Mouse (Mus musculus) adrenal gland, postnatal 36 days (tissue): ENCODE results near the gene Fam102a. TPM values are rescaled to one million over a fixed set of nuclear protein-coding genes. Genes with fewer than 3 reads are reported as not detected.
A peak's percentile ranks its signal among the peaks of the same experiment; 100 is the strongest.

Experiments
- DNase-seq, 2 experiments: peaks; one replicate each; pipeline ENCODE4 v3.0.0; 2021; ENCODE audit warnings: mixed read lengths in 1 of 2
- total RNA-seq, 2 experiments: library from RNA; stranded (reverse); gene quantifications; 2 replicates each; pipeline ENCODE4 v1.2.3; 2021

The Fam102a gene
- total RNA-seq, 2 experiments from 2014 or later: 21.5 to 34.8 TPM

- peak; percentile 30 to 52 for DNase-seq
These were observed 46.4 kb downstream of the Fam102a start for GRCm38 (mm10) chr2:32581450-32582095.

GRCm38 (mm10) chr2:32582830-32583799 is 48.0 kb downstream of the Fam102a start:
- peak; percentile 78 to 86 for DNase-seq

DNA sequence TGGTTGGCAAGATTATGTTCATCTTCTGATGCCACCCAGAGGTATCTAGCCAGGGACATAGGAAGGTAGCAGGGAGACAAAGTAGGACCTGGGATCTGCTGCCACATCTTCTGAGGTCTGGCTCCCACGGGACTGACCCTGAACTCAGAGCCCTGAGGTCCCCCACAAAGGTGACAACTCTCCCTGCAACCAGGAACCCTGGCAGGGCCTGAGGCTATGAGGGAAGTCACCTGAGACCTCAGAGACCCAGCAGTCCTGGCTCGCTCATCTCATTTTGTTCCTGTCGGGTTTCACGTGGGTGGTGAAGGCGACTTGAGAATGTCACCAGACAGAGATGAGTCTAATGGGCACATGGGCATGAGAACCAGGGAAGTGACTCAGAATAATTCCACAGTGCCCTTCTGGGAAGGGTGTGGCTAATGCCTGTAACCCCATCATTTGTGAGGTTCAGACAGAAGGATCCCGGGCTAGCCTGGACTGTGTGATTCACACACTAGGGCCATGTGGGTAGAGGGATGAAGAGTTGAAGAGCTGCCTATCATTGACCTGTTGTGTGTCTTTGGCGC is 50.1 kb downstream of the Fam102a start:
- DNase-seq: no peak

- DNase-seq: peak; percentile 93 to 97
These were observed 51.8 kb downstream of the Fam102a start, which contains the start of gene St6galnac4 for GRCm38 (mm10) chr2:32586871-32587351. St6galnac4 (plus strand) TSS chr2:32587095.

DNA sequence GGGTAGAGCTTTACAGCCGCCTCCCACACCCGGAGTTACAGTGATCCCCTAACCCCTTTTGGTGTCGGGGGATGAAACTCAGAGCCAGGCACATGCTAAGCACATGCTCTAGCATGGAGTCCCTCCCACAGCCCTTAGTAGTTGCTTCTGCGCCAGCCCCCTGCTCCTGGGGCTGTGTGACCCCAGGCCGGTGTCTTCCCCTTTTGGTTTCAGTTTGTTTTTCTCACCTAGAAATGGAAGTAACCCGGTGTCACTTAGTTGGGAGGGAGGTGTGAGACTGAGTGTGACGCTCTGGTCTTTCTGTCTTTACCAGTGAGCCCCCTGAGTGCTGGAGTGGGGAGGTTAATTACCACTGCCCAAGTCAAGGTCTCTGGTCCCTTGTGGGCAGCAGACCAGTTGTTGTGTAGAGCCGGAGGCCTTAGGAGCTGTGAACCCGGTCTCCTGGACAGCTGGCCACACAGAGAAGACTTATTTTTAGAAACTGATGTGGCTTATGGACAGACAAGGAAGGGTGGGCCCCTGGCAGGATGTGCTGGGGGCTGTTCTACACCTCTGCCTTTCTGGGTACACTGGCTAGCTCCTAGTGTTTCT is 52.7 kb downstream of the Fam102a start:
- no peak for DNase-seq

DNA sequence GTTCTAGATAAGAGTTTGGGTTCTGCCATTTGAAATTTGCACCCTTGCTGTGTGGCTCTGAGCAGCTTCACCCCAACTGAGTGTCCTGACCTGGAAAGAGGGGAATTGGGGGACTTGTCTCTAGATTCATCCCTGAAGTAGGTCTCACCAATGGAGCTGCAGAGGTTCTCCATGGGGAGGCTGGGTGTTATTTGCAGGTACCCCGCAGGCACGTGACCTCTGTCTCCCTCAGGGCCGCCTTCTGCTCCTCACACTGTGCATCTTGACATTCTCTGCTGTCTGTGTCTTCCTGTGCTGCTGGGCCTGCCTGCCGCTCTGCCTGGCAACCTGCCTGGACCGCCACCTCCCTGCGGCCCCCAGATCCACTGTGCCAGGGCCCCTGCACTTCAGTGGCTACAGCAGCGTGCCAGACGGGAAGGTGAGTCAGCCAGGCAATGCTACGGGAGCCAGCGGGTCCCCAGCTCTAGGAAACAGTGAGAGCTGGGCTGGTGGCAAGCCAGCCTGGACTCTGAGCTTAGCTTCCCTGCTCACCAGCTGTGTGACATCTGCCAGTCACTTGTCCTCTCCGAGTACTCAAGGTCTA is 54.2 kb downstream of the Fam102a start:
- DNase-seq: peak; percentile 62 to 69

- DNase-seq: no peak
These were observed 55.1 kb downstream of the Fam102a start for GRCm38 (mm10) chr2:32590224-32590623.

DNA sequence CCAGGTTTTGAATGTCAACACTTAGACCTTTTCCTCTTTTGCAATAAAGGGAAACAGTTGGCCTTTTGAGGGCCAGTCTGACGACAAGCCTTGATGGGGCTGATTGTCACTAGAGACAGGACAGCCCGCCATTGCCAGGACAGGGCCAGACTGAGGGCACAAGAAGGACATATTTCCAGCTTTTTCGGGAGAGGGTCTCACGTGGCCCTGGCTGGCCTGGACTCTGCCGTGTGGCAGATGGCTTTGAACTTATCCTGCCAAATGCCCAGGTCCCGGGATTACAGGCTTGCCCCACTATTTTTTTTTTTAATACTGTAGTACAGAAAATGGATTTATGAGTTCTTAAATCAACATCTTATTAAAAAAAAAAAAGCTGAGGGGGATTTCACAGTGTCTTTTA is 56.1 kb downstream of the Fam102a start:
- DNase-seq: no peak

GRCm38 (mm10) chr2:32596725-32597124 is 61.6 kb downstream of the Fam102a start:
- DNase-seq: peak; percentile 43 to 50

GRCm38 (mm10) chr2:32597248-32597647 is 62.1 kb downstream of the Fam102a start:
- no peak for DNase-seq

DNA sequence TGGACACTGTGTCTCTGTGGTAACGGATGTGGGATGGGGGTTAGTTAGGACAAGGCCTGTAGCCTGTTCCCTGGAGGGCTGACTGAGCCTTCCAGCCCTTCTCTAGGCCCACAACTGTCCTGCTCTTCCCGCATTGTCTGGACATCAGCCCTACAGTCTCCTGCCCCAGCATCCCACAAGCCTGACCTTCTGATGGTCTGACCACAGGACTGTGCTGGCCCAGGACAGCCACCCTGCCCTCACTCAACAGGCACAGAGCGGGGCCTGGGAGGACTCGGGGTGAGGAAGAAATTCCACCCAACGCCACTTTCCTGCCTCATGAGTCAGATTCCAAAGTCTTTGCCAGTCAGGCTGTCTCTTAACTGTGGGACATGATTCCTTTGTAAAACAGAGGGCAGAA is 62.6 kb downstream of the Fam102a start:
- DNase-seq: no peak

- no peak for DNase-seq
These were observed 63.4 kb downstream of the Fam102a start for GRCm38 (mm10) chr2:32598506-32598905.

DNA sequence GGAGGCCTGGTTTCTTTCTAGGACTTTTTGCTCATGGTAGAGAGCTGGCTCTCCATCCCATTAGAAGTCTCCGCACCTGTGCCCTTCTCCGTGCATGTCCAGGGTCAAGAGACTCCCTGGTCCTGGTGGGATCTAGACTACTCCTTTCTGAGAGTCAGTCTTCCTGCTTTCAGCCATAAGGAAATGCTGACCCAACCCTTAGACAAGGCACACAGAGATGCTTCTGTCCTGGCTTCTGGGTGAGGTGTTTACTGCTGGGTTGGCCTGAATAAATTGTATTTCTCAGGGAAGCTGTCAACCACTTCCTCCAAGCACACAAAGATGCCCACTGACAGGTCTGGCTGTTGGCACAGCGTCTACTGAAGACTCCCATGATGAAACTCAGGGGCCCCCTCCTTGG is 64.3 kb downstream of the Fam102a start, which contains the start of gene St6galnac6:
Gene St6galnac6 (plus strand): TSS at position 301 of the 400 bp plus-strand sequence.
- DNase-seq: no peak

DNA sequence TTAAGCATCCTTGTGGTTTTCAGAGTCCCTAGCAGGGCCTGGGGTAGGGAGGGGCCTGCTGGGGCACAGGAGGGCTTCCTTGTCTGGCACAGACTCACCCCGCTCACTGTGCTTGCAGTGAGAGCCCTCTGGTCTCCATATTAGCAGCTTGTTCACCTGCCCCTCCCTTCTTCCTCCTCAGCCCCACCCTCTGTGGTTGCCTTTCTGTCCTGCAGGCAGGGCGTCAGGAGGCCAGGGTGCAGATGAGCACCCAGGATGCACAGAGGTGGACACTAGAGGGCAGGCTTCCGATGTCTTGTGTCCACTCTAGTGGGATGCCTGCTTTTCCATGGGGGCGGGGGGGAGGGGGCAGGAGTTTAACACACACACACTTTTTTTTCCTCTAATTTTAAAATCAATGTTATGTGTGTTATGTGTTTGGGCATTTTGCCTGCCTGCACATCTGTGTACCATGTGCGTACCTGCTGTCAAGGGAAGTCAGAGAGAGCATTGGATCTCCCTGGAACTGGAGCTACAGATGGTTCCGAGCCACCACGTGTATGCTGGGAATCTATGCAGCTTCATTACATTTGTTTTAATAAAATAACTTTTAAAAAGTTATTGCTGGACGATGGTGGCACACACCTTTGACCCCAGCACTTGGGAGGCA is 66.4 kb downstream of the Fam102a start:
- DNase-seq: peak; percentile 52 to 69

GRCm38 (mm10) chr2:32602600-32603054 is 67.5 kb downstream of the Fam102a start:
- peak; percentile 91 for DNase-seq

- DNase-seq: no peak
These were observed 69.5 kb downstream of the Fam102a start for GRCm38 (mm10) chr2:32604631-32605030.

- peak; percentile 91 to 97 for DNase-seq
These were observed 71.3 kb downstream of the Fam102a start for GRCm38 (mm10) chr2:32606161-32607142.

DNA sequence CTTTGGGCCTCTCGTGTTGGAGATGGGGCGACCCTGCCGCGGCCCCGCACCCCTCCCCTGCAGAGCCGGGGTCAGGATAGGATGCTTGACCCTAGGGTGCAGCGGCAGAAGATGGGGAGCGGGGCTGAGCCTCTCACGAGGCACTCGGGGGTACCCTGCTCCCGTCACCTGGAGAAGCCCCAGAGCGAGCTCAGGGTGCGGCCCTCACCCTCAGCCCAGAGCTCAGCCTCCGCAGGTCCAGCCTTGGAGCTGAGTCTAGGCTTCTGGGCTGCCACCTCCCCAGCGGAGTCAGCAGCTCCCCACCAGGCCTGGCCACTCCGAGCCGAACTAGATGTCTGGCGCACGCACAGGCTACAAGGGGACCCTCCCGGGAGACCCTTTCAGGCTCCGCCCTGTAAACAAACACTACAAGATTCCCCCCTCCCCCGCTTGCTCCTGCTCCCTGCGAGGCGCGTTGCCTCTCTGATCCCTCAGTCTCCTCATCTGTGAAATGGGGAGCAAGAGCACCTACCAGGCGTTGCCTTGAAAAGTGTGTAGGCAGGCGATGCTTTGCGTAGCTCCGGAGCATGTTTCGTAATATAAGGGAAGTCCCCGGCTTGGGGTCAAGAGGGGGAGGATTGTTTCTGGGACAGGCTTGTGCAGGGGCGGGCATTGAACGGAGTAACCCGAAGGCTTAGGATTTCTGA is 72.3 kb downstream of the Fam102a start:
- peak; percentile 34 to 60 for DNase-seq

DNA sequence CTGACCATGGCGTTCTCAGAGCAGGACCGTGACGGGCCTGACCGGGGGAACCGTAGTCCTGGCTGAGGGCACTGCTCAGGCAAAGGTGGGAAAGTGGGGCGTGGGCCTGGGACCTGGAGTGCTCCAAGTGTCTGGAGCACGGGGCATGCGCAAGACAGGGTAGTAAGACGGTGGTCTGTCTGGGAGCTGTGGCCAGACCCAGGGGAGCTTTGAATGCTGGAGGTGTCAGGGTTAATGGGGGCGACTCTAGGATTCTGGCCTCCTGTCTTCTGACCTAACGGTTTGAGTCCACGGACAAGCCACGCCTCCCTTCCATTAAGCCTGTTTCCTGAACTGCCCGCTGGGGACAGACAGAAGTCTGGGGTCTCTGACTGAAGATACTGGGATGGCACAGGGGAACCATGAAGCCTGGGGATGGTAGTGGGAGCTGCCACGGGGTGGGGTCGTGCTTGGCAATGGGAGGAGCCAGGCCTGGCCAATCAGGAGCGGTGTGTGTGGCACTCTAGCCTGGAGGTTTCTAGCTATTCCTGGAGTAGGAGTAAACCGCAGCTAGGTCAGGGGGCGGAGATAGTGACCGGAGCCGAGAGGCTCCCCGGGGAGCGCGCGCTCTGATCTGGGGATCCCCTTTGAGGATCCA is 73.1 kb downstream of the Fam102a start:
- DNase-seq: peak; percentile 89 to 90
